Mouse (Mus musculus): ENCODE results near the gene Vasp. TPM values are rescaled to one million over a fixed set of nuclear protein-coding genes. Genes with fewer than 3 reads are reported as not detected.

The Vasp gene
- polyA plus RNA-seq, 1 experiment = 24.9 TPM

DNA sequence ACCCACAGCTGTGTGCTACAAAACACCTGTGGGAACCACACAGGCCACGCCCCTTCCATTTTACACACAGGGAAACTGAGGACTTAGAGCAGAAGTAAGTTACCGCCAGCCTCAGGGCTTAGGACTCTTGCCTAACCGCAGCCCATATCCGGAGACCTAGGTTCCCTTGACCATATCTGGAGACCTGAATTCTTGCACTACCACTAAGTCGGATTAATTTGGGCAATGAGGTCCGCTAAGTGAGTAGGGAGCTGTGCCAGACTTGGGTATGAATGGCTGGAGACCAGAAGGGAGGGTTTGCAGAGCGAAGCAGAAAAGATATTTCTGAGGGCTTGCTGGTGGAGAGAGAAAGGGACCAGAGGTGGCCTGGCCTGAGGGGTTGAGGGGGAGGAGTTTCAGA, 57.2 kb downstream of the Vasp start:
- DNase-seq (ENCODE audit: extremely low spot score in 1 of 2, low spot score in 1 of 2) = no peak

GRCm38 (mm10) chr7:19213385-19213784, 58.2 kb downstream of the Vasp start:
- no peak for DNase-seq (ENCODE audit: extremely low spot score in 1 of 2, low spot score in 1 of 2)

DNA sequence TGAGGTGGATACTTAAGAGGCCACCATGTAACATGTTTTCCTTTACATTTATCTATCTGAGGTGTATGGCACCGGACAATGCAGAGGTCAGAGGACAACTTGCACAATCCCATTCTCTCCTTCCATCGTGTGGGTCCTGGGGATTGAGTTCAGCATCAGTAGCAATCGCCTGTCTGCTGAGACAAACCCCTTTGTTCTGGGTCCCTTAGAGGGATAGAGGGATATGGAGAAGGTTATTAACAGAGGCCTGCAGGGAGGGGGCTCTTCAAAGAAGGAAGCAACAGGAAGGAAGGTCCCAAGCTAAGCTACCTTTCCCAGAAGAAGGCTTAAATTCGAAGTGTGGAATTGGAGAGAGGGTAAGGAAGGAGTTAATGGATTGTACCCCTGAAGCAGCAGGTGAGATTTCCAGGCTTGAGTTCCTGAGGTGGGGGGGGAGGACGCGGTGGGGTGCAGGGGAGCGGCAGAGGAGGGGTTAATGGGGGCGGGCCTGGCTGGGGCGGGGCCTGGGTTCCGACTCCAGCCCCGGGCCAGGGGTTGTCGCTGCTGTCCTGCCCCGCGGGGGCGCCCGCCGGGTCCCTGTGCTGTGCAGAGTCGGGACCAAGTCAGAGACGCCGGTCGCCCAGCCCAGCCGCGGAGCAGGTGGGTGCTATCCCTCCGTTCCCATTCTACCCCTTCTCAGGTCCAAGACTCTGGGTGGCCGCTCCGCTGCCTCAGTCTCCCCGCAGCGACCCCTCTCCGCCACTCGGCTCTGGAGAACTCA, 59.4 kb downstream of the Vasp start, which contains the start of gene Gpr4:
Gene Gpr4, plus strand, starts transcription at position 543 of the 760 bp plus-strand sequence.
- DNase-seq (ENCODE audit: extremely low spot score in 1 of 2, low spot score in 1 of 2) = no peak

- no peak for DNase-seq (ENCODE audit: extremely low spot score in 1 of 2, low spot score in 1 of 2)
Measured at GRCm38 (mm10) chr7:19211041-19211675, 60.5 kb downstream of the Vasp start.

GRCm38 (mm10) chr7:19210010-19210409, 61.6 kb downstream of the Vasp start:
- DNase-seq (ENCODE audit: extremely low spot score in 1 of 2, low spot score in 1 of 2) = no peak

- DNase-seq (ENCODE audit: extremely low spot score in 1 of 2, low spot score in 1 of 2) = no peak
Measured at GRCm38 (mm10) chr7:19209494-19209893, 62.1 kb downstream of the Vasp start.

DNA sequence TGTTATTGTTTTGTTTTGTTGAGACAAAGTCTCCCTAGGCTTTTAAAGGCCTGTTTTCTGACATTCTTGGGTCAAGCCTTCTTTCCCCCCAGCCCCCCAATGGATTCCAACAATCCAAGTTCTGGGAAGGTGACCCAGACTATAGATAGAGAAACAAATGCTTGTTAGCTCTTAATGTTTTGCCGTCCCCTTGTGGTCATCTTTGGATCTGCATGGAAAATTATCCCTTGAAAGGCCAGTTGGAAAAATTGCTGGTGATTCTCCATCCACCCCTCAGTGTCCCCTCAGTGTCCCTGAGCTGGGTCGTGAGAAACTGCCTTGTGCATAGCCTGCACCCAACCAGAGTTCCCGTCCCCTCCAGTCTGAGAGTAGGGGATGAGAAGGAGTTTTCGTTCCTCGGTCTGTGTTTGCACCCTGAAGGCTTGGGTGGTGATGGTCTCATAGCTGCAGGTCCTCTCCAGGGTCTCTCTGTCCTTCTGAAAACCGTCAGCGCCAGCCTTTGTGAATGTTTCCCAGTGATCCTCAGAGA, 62.6 kb downstream of the Vasp start:
- peak in 1 of 2 experiments; percentile 82 for DNase-seq (ENCODE audit: extremely low spot score in 1 of 2, low spot score in 1 of 2)

DNA sequence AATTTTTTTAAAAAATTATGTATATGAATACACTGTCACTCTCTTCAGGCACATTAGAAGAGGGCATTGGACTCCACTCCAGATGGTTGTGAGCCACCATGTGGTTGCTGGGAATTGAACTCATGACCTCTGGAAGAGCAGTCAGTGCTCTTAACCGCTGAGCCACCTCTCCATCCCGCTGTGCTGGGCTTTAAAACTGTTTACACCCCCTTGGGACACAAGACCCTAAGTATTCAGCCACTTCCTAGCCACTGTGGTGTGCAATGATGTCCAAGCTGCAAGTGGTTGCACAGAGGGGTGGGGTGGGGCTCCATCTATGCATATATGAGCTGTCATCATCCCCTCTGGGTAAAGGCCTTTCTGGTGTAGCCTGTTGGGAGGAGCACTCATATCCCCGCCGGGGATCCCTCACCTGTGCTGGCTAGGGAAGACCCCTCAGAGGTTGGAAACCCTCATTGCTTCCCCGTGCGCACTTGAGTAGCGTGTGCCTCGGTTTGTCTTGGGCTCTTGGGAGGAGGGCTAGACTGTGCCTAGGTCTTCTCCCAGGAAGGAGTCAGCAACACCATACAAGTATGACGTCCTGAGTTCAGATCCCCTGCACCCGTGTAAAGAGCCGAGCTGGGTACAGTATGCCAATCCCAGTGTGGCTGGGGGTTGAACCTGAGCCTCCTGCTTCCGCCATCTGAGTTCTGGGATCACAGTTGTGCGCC, 63.3 kb downstream of the Vasp start:
- DNase-seq (ENCODE audit: extremely low spot score in 1 of 2, low spot score in 1 of 2) = no peak

Other genes with a start within 250 kb of the Vasp start
- gene Foxa3, start 248.3 kb downstream of the Vasp start, polyA plus RNA-seq (2012; rRNA removed) = not detected in 2 replicates
- 118 and 120 TPM in 2 replicates for gene Sympk, start 247.4 kb downstream of the Vasp start, polyA plus RNA-seq (2012; rRNA removed)
- 0.14 and 0.17 TPM in 2 replicates for gene Rsph6a, start 217.1 kb downstream of the Vasp start, polyA plus RNA-seq (2012; rRNA removed)
- gene Dmwd, start 195.6 kb downstream of the Vasp start, polyA plus RNA-seq (2012; rRNA removed) = 174 and 178 TPM in 2 replicates
- 50.3 and 59.6 TPM in 2 replicates for gene Dmpk, start 188.0 kb downstream of the Vasp start, polyA plus RNA-seq (2012; rRNA removed)
- 5.4 and 5.7 TPM in 2 replicates for gene Six5, start 177.2 kb downstream of the Vasp start, polyA plus RNA-seq (2012; rRNA removed)
- 1.1 and 1.4 TPM in 2 replicates for gene Gm4969, start 153.4 kb downstream of the Vasp start, polyA plus RNA-seq (2012; rRNA removed)
- gene Fbxo46, start 152.0 kb downstream of the Vasp start, polyA plus RNA-seq (2012; rRNA removed) = 8.4 and 9.0 TPM in 2 replicates
- gene Qpctl, start 122.5 kb downstream of the Vasp start, polyA plus RNA-seq (2012; rRNA removed) = 15.3 and 16.7 TPM in 2 replicates
- gene Snrpd2, start 122.1 kb downstream of the Vasp start, polyA plus RNA-seq (2012; rRNA removed) = 70.7 and 83.9 TPM in 2 replicates
- 11.0 and 11.9 TPM in 2 replicates for gene Gipr, start 105.7 kb downstream of the Vasp start, polyA plus RNA-seq (2012; rRNA removed)
- gene Eml2, start 95.4 kb downstream of the Vasp start, polyA plus RNA-seq (2012; rRNA removed) = 134 and 136 TPM in 2 replicates
- 7.4 and 7.7 TPM in 2 replicates for gene Gpr4, start 59.3 kb downstream of the Vasp start, polyA plus RNA-seq (2012; rRNA removed)
- 40.9 and 41.0 TPM in 2 replicates for gene Opa3, start 43.5 kb downstream of the Vasp start, polyA plus RNA-seq (2012; rRNA removed)
- gene Ppm1n, start 8.2 kb upstream of the Vasp start, polyA plus RNA-seq (2012; rRNA removed) = 0.48 and 0.62 TPM in 2 replicates
- 128 and 135 TPM in 2 replicates for gene Rtn2, start 10.8 kb upstream of the Vasp start, polyA plus RNA-seq (2012; rRNA removed)
- gene Fosb, start 38.2 kb upstream of the Vasp start, polyA plus RNA-seq (2012; rRNA removed) = 6.3 and 22.4 TPM in 2 replicates
- gene Ercc1, start 73.0 kb upstream of the Vasp start, polyA plus RNA-seq (2012; rRNA removed) = 49.9 and 53.6 TPM in 2 replicates
- gene Cd3eap, start 87.7 kb upstream of the Vasp start, polyA plus RNA-seq (2012; rRNA removed) = 12.7 and 15.2 TPM in 2 replicates
- 5.3 and 5.5 TPM in 2 replicates for gene Ppp1r13l, start 87.9 kb upstream of the Vasp start, polyA plus RNA-seq (2012; rRNA removed)
- 41.5 and 47.0 TPM in 2 replicates for gene Ercc2, start 110.2 kb upstream of the Vasp start, polyA plus RNA-seq (2012; rRNA removed)
- 2.6 TPM in 2 replicates for gene Klc3, start 132.3 kb upstream of the Vasp start, polyA plus RNA-seq (2012; rRNA removed)
- 0.90 and 1.4 TPM in 2 replicates for gene Ckm, start 133.0 kb upstream of the Vasp start, polyA plus RNA-seq (2012; rRNA removed)
- gene Mark4, start 187.0 kb upstream of the Vasp start, polyA plus RNA-seq (2012; rRNA removed) = 47.5 and 49.9 TPM in 2 replicates
- 0.32 and 0.40 TPM in 2 replicates for gene Exoc3l2, start 191.5 kb upstream of the Vasp start, polyA plus RNA-seq (2012; rRNA removed)
- 7.9 and 8.1 TPM in 2 replicates for gene Bloc1s3, start 236.6 kb upstream of the Vasp start, polyA plus RNA-seq (2012; rRNA removed)
- gene Trappc6a, start 236.6 kb upstream of the Vasp start, polyA plus RNA-seq (2012; rRNA removed) = 23.7 and 30.1 TPM in 2 replicates
- gene Nkpd1, start 246.0 kb upstream of the Vasp start, polyA plus RNA-seq (2012; rRNA removed) = 1.0 and 1.4 TPM in 2 replicates

All from frontal cortex, adult 2 months (tissue).